Mouse (Mus musculus) cortical plate, adult 2 months (tissue): ENCODE measurements around the gene Flrt1.

Experiments
- CTCF ChIP-seq: fragments of 200-500 bp; IDR thresholded peaks from 2 replicates; pipeline ENCODE4 v1.5.1; 2011; ENCODE audit warnings: mild to moderate bottlenecking, control low read depth, low read length; ENCODE audit not compliant: insufficient read depth; ENCODE audit errors: extremely low read depth
- POLR2A ChIP-seq: fragments of 200-500 bp; IDR thresholded peaks from 2 replicates; pipeline ENCODE4 v1.6.1; 2011; ENCODE audit warnings: mild to moderate bottlenecking, low read length, control low read depth; ENCODE audit not compliant: insufficient read depth; ENCODE audit errors: extremely low read depth

GRCm38 (mm10) chr19:7077666-7078065 is 27.9 kb downstream of the Flrt1 start:
- TF ChIP-seq POLR2A (no peak), CTCF (no peak)
